1 mouse cellular context compared by ENCODE assay signal in the genomic region with DNA sequence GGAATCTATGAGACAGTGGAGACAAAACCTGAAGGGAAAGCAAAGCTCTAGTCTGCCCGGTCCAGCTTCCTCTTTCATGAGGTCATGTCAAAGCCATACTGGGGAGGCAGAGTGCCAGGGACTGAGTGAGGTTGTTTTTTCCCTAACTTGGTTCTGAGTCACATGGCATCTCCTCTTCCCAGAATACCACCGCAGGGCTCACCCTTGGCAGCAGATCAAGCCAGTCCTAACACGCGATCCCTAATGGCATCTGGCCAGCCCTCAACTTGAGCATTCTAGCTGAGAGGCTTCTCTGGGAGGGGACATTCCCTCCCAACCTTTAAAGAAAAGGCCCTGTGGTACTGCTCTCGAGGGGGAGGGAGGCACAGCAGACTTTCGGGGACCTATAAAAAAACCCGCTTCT.
A peak's percentile ranks its signal among the peaks of the same experiment; 100 is the strongest.
TF ChIP-seq lines count a peak whose summit lies in the region.

No protein-coding gene starts in this region.

TF ChIP-seq in MEL, 35 proteins besides CTCF, POLR2A, EP300 and RAD21:
- no peak for TF ChIP-seq JUND (IDR thresholded peaks at IDR 0.05; ENCODE audit: low read depth, low read length)
- peak; percentile 85 for TF ChIP-seq ETS1 (IDR thresholded peaks at IDR 0.05; ENCODE audit: low read depth, low read length)
- TF ChIP-seq MYB (IDR thresholded peaks at IDR 0.05; ENCODE audit: low read depth, low read length), result no peak
- TF ChIP-seq NELFE (IDR thresholded peaks at IDR 0.05; ENCODE audit: low read depth, low read length), result no peak
- no peak for TF ChIP-seq POLR2AphosphoS2 (IDR thresholded peaks at IDR 0.05; ENCODE audit: low read length)
- no peak for TF ChIP-seq E2F4 (IDR thresholded peaks at IDR 0.05; ENCODE audit: borderline replicate concordance, low read depth, low read length)
- TF ChIP-seq BHLHE40 (IDR thresholded peaks at IDR 0.05; ENCODE audit: borderline replicate concordance, low read depth, low read length), result peak; percentile 36; the same call in 1 of the 2 replicates
- TF ChIP-seq CHD1 (IDR thresholded peaks at IDR 0.05; ENCODE audit: low read depth, low read length), result no peak
- no peak for TF ChIP-seq NRF1 (IDR thresholded peaks at IDR 0.05; ENCODE audit: insufficient read depth, low read depth, low read length, poor library complexity, severe bottlenecking)
- TF ChIP-seq USF1 (IDR thresholded peaks at IDR 0.05; ENCODE audit: low read depth, low read length), result peak; percentile 86
- TF ChIP-seq KAT2A (conservative IDR thresholded peaks at IDR 0.05; ENCODE audit: low read depth, low read length), result no peak
- no peak for TF ChIP-seq GATA1 (IDR thresholded peaks at IDR 0.05; ENCODE audit: low read depth, low read length)
- peak; percentile 71 for TF ChIP-seq SIN3A (IDR thresholded peaks at IDR 0.05; ENCODE audit: low read length)
- TF ChIP-seq ELF1 (IDR thresholded peaks at IDR 0.05; ENCODE audit: low read depth, low read length), result 0 out of 2 replicates have a peak, but pooled peaks have one; percentile 6
- no peak for TF ChIP-seq CHD2 (IDR thresholded peaks at IDR 0.05; ENCODE audit: low read length)
- peak; percentile 82 for TF ChIP-seq MAX (IDR thresholded peaks at IDR 0.05; ENCODE audit: low read length)
- TF ChIP-seq TBP (IDR thresholded peaks at IDR 0.05; ENCODE audit: low read depth, low read length), result no peak; the same call in 1 of the 2 replicates
- TF ChIP-seq TCF12 (IDR thresholded peaks at IDR 0.05; ENCODE audit: low read depth, low read length), result no peak
- TF ChIP-seq MXI1 (IDR thresholded peaks at IDR 0.05; ENCODE audit: low read depth, low read length), result peak; percentile 79
- no peak for TF ChIP-seq GABPA (IDR thresholded peaks at IDR 0.05; ENCODE audit: low read depth, low read length)
- no peak for TF ChIP-seq MAFK (IDR thresholded peaks at IDR 0.05; ENCODE audit: borderline replicate concordance, low read depth, low read length)
- no peak for TF ChIP-seq MEF2A (IDR thresholded peaks at IDR 0.05; ENCODE audit: extremely low read depth, insufficient replicate concordance, low read depth, low read length, poor library complexity, severe bottlenecking)
- no peak for TF ChIP-seq POLR2AphosphoS5 (IDR thresholded peaks at IDR 0.05; ENCODE audit: borderline replicate concordance, low read depth, low read length)
- no peak for TF ChIP-seq TAL1 (IDR thresholded peaks at IDR 0.05; ENCODE audit: low read length)
- peak; percentile 35; the same call in 1 of the 2 replicates for TF ChIP-seq RCOR1 (IDR thresholded peaks at IDR 0.05; ENCODE audit: low read depth, low read length)
- no peak for TF ChIP-seq UBTF (IDR thresholded peaks at IDR 0.05; ENCODE audit: borderline replicate concordance, insufficient read depth, low read depth, low read length)
- 0 out of 4 replicates have a peak, but pooled peaks of 1 of the 2 experiments have one; percentile 40 for TF ChIP-seq USF2 (IDR thresholded peaks at IDR 0.05; ENCODE audit: borderline replicate concordance in 1 of 2, insufficient read depth in 1 of 2, low read depth in 1 of 2, low read length in 2 of 2)
- no peak for TF ChIP-seq ZMIZ1 (IDR thresholded peaks at IDR 0.05; ENCODE audit: low read depth, low read length)
- TF ChIP-seq MAZ (IDR thresholded peaks at IDR 0.05; ENCODE audit: low read depth, low read length), result no peak
- TF ChIP-seq ZNF384 (IDR thresholded peaks at IDR 0.05; ENCODE audit: low read depth, low read length), result no peak
- no peak for TF ChIP-seq ZC3H11A (IDR thresholded peaks at IDR 0.05; ENCODE audit: low read depth, low read length)
- no peak; the same call in 1 of the 2 replicates for TF ChIP-seq HCFC1 (IDR thresholded peaks at IDR 0.05; ENCODE audit: low read depth, low read length)
- no peak for TF ChIP-seq SMC3 (IDR thresholded peaks at IDR 0.05; ENCODE audit: low read depth, low read length)
- no peak for TF ChIP-seq ZKSCAN1 (IDR thresholded peaks at IDR 0.05; ENCODE audit: low read depth, low read length)
- no peak for TF ChIP-seq MYC (IDR thresholded peaks at IDR 0.05; ENCODE audit: low read depth, low read length)
